8 mouse cellular contexts compared by ENCODE assay signal in the genomic region with DNA sequence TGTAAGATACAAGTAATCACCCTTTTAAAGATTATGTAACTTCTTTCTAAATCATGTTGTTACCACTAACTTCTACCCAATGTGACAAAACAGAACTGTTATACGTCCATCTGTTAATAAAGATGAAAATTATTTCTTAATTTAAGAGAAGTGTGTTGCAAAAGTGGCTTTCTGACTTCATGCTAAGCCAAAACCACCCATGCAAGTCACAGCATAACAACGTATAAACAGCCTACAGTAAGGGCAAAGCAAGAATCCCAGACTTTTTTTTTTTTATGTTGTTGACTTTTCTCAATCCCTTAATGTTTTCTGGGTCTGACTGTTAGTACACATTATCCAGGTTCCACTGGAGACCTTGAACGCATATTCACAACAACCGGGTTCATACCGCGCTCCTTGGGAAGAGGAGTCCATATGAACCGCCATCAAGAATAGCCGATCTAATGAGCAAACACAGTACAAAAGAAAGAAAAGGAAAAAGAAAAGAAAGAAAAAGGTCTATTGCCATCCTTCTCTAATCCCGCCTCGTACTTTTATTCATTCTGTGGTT. TPM values are rescaled to one million over a fixed set of nuclear protein-coding genes. Genes with fewer than 3 reads are reported as not detected.
A peak's percentile ranks its signal among the peaks of the same experiment; 100 is the strongest.
DNase-seq lines count a peak whose midpoint lies in the region; ATAC-seq lines count a peak whose summit lies in the region.

No protein-coding gene starts in this region.

- H3K4me3 ChIP-seq in neural tube, embryonic 11.5 days (ENCODE audit: low read depth, low read length): peak overlapping the region; percentile 70
- peak overlapping the region; percentile 82 for H3K4me3 ChIP-seq in limb, embryonic 10.5 days
- H3K4me3 ChIP-seq in stomach, embryonic 15.5 days (replicated peaks): peak overlapping the region; percentile 61

- no peaks in the 10 kb centered on the region for H3K27me3 ChIP-seq in neural tube, embryonic 11.5 days (ENCODE audit: control insufficient read depth, insufficient read depth, low read length)
- H3K27me3 ChIP-seq in limb, embryonic 10.5 days (ENCODE audit: low read depth, poor library complexity, severe bottlenecking): no peaks in the 10 kb centered on the region
- H3K27me3 ChIP-seq in stomach, embryonic 15.5 days (replicated peaks): no peaks in the 10 kb centered on the region

- H3K9ac ChIP-seq in neural tube, embryonic 11.5 days (ENCODE audit: low read length): no peak overlapping the region; the same call in 1 of the 2 replicates
- peak overlapping the region; percentile 24; the same call in 1 of the 2 replicates for H3K9ac ChIP-seq in stomach, embryonic 15.5 days

- H3K36me3 ChIP-seq in neural tube, embryonic 11.5 days (ENCODE audit: control insufficient read depth, insufficient read depth, low read length): no peaks in the 10 kb centered on the region
- H3K36me3 ChIP-seq in limb, embryonic 10.5 days: no peaks in the 10 kb centered on the region
- no peaks in the 10 kb centered on the region for H3K36me3 ChIP-seq in stomach, embryonic 15.5 days

- no peak for ATAC-seq in neural tube, embryonic 11.5 days (ENCODE audit: insufficient read depth, low FRiP score, low TSS enrichment)
- no peak for ATAC-seq in stomach, embryonic 15.5 days (ENCODE audit: insufficient read depth, low FRiP score, low read depth)

- WGBS in neural tube, embryonic 11.5 days: 17% methylated on average over 10 of the region's 10 CpGs
- 19% methylated on average over 10 of the region's 10 CpGs for WGBS in limb, embryonic 10.5 days
- WGBS in stomach, embryonic 15.5 days: 16% methylated on average over 10 of the region's 10 CpGs

- H3K27ac ChIP-seq in neural tube, embryonic 11.5 days (ENCODE audit: low read depth, low read length): no peak overlapping the region
- H3K27ac ChIP-seq in limb, embryonic 10.5 days: no peak overlapping the region
- no peak overlapping the region for H3K27ac ChIP-seq in stomach, embryonic 15.5 days

- H3K4me1 ChIP-seq in neural tube, embryonic 11.5 days (ENCODE audit: control insufficient read depth, insufficient read depth, low read length): 0 out of 2 replicates have a peak, but pooled peaks cover 2% of the 10 kb centered on the region
- no peaks in the 10 kb centered on the region for H3K4me1 ChIP-seq in limb, embryonic 10.5 days
- H3K4me1 ChIP-seq in stomach, embryonic 15.5 days: no peaks in the 10 kb centered on the region

- no peaks in the 10 kb centered on the region for H3K9me3 ChIP-seq in neural tube, embryonic 11.5 days (ENCODE audit: control insufficient read depth, low read length)
- no peaks in the 10 kb centered on the region for H3K9me3 ChIP-seq in limb, embryonic 10.5 days (replicated peaks)
- H3K9me3 ChIP-seq in stomach, embryonic 15.5 days: no peaks in the 10 kb centered on the region

- peak; percentile 11 for DNase-seq in cerebellum, adult 8-10 months
- no peak for DNase-seq in cerebellum, adult 11 months
- no peak for DNase-seq in neural tube, embryonic 11.5 days (ENCODE audit: low spot score)
- no peak for DNase-seq in neural tube, embryonic 10.5 days (ENCODE audit: extremely low spot score, low spot score)
- DNase-seq in limb, embryonic 10.5 days (ENCODE audit: low spot score): no peak
- no peak for DNase-seq in layer of hippocampus, adult 11-12 months (ENCODE audit: low spot score)
- DNase-seq in thymus, postnatal 10 days (ENCODE audit: low spot score in 2 of 2): no peak

- H3K4me2 ChIP-seq in neural tube, embryonic 11.5 days (ENCODE audit: low read depth): peak overlapping the region; percentile 52
- H3K4me2 ChIP-seq in stomach, embryonic 15.5 days: peak overlapping the region; percentile 81

RNA-seq across cellular contexts. Expression of a gene that starts 0.8 kb away (rescaled TPM):
- 8.7 and 8.8 TPM in 2 replicates for polyA plus RNA-seq in neural tube, embryonic 11.5 days (2014; fragmentation: Nextera tagmentation; extraction: Ambion mirVana)
- 2.8 TPM in 2 replicates for polyA plus RNA-seq in limb, embryonic 10.5 days (2016; fragmentation: Nextera tagmentation; extraction: Ambion mirVana)
- polyA plus RNA-seq in stomach, embryonic 15.5 days (2015; fragmentation: Nextera tagmentation; extraction: Ambion mirVana): 2.6 and 3.3 TPM in 2 replicates

RNA-seq across cellular contexts. Expression of a gene that starts 36.6 kb away (rescaled TPM):
- 96.1 and 103 TPM in 2 replicates for polyA plus RNA-seq in neural tube, embryonic 11.5 days (2014; fragmentation: Nextera tagmentation; extraction: Ambion mirVana)
- 84.4 and 85.5 TPM in 2 replicates for polyA plus RNA-seq in limb, embryonic 10.5 days (2016; fragmentation: Nextera tagmentation; extraction: Ambion mirVana)
- polyA plus RNA-seq in stomach, embryonic 15.5 days (2015; fragmentation: Nextera tagmentation; extraction: Ambion mirVana): 75.9 and 78.2 TPM in 2 replicates

RNA-seq across cellular contexts. Expression of a gene that starts 54.7 kb away (rescaled TPM):
- polyA plus RNA-seq in neural tube, embryonic 11.5 days (2014; fragmentation: Nextera tagmentation; extraction: Ambion mirVana): 79.2 and 84.5 TPM in 2 replicates
- polyA plus RNA-seq in limb, embryonic 10.5 days (2016; fragmentation: Nextera tagmentation; extraction: Ambion mirVana): 50.3 and 61.9 TPM in 2 replicates
- 33.8 and 35.6 TPM in 2 replicates for polyA plus RNA-seq in stomach, embryonic 15.5 days (2015; fragmentation: Nextera tagmentation; extraction: Ambion mirVana)

RNA-seq across cellular contexts. Expression of a gene that starts 54.9 kb away (rescaled TPM):
- not detected in 2 replicates for polyA plus RNA-seq in neural tube, embryonic 11.5 days (2014; fragmentation: Nextera tagmentation; extraction: Ambion mirVana)
- 0.15 TPM in 1 of 2 replicates, not detected in the other for polyA plus RNA-seq in limb, embryonic 10.5 days (2016; fragmentation: Nextera tagmentation; extraction: Ambion mirVana)
- 0.13 and 0.36 TPM in 2 replicates for polyA plus RNA-seq in stomach, embryonic 15.5 days (2015; fragmentation: Nextera tagmentation; extraction: Ambion mirVana)
